Mouse (Mus musculus): ENCODE measurements at regions not wholly inside any gene's neighbourhood (a gene's known extent, or its start where the extent isn't known, plus 50 kb on each side); places are given as distances from the start of the nearest gene placed in this dataset.

DNA sequence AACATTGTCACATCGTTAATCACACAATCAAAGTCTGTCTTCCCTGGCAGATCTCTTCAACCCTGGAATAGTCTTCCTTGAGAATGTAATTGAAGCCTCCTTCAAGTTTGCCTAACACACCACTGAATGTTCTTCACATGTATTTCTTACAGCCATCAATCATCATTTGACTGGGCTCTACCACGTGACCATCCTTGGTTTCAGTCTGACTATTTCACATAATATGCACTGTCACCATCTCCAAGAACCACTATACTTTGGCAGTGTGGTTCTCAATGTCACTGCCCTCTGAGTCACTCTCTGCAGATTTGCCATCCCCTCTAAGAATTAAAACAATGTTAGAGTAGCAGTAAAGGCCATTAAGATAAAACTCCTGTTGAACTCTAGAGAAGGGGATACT is 154.6 kb upstream of the Tyw5 start:
- no peak for TF ChIP-seq CTCF (conservative IDR thresholded peaks at IDR 0.05; ENCODE audit: low read length)
- no peak for TF ChIP-seq POU5F1 (IDR thresholded peaks at IDR 0.05; ENCODE audit: borderline replicate concordance, low read length)
